Mouse (Mus musculus) CH12.LX (cell line): ENCODE results near the gene Iqschfp.

Experiments
- CTCF ChIP-seq, 2 experiments: IDR thresholded peaks in 1 of 2; conservative IDR thresholded peaks in 1 of 2; 2 replicates each; pipeline ENCODE4 v1.5.1; 2011 to 2012; ENCODE audit warnings: low read depth in 2 of 2, low read length in 2 of 2, improper control_type of control experiment in 1 of 2, inconsistent platforms in 1 of 2, mild to moderate bottlenecking in 1 of 2, moderate library complexity in 1 of 2
- EP300 ChIP-seq: IDR thresholded peaks from 2 replicates; pipeline ENCODE4 v1.6.1; 2011; ENCODE audit warnings: low read length, improper control_type of control experiment
- MAZ ChIP-seq: IDR thresholded peaks from 2 replicates; pipeline ENCODE4 v1.6.1; 2012; ENCODE audit warnings: low read depth, mild to moderate bottlenecking, inconsistent platforms, low read length, improper control_type of control experiment, moderate library complexity
- MEF2A ChIP-seq: IDR thresholded peaks from 2 replicates; pipeline ENCODE4 v1.6.1; 2014; ENCODE audit warnings: low read depth, mild to moderate bottlenecking, inconsistent platforms, low read length, improper control_type of control experiment, borderline replicate concordance
- ZNF384 ChIP-seq: IDR thresholded peaks from 2 replicates; pipeline ENCODE4 v1.6.1; 2012; ENCODE audit warnings: low read depth, low read length, improper control_type of control experiment, inconsistent platforms

DNA sequence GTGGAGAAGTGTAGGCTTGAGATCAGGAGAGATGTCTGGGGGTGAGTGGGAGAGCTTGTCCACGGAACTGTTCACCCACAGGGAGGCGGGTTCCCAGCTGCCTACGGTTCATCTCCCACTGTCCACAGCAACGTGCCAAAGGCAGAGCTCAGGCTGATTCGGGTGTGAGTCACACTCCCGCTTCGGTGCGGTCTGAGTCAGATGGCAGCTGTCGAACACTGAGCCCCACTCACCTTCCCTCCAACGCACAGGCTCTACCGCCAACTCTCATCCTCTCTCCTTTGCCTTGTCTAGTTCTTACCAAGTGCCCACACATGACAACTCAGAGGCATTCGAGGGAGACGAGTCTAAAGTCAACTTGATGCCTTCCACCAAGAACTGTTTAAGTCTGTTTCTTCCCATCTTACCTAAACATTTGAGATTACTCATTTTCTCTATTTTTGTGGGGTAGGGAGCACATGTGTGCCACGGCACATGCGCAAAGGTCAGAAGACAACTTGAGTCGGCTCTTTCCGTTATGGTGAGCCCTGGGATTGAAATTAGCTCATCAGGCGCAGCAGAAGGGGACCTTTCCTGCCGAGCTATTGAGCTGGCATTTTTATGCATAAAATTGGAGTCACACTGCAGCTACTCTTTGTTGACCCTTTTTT is 716.9 kb downstream of the Iqschfp start:
- no peak for TF ChIP-seq CTCF (conservative IDR thresholded peaks at IDR 0.05 in 1 of 2, IDR thresholded peaks at IDR 0.05 in 1 of 2; ENCODE audit: low read depth in 2 of 2, low read length in 2 of 2)
- TF ChIP-seq MAZ: no peak
- no peak for TF ChIP-seq EP300
- TF ChIP-seq ZNF384: no peak
- no peak for TF ChIP-seq MEF2A
